Mouse (Mus musculus) stomach, embryonic 14.5 days (tissue): ENCODE results near the gene Sorcs2. TPM values are rescaled to one million over a fixed set of nuclear protein-coding genes. Genes with fewer than 3 reads are reported as not detected.
"Not testable (repeated sequence)": the region's sequence is repeated elsewhere in the genome, so short reads cannot be mapped to it uniquely, and the experiment has no call there.

ENCODE experiments used
- ATAC-seq: fragments of 200-750 bp; cut with Nextera tagmentation; 2 replicates; pipeline ENCODE4 v1.8.0; 2017; ENCODE audit warnings: low read depth, moderate TSS enrichment; ENCODE audit not compliant: insufficient number of reproducible peaks, insufficient read depth, low FRiP score
- H3K27ac ChIP-seq: fragments of 300-500 bp; sonication (generic); 2 replicates; pipeline ENCODE4 v1.5.1; 2014; ENCODE audit warnings: mild to moderate bottlenecking, low read length, moderate library complexity, mixed read lengths
- H3K27me3 ChIP-seq: fragments of 300-500 bp; sonication (generic); 2 replicates; pipeline ENCODE4 v1.6.1; 2014; ENCODE audit warnings: low read length, control low read depth, mixed read lengths; ENCODE audit not compliant: control insufficient read depth, insufficient read depth
- H3K36me3 ChIP-seq: fragments of 300-500 bp; sonication (generic); 2 replicates; pipeline ENCODE4 v1.6.1; 2014; ENCODE audit warnings: mild to moderate bottlenecking, control low read depth, low read length, moderate library complexity, mixed read lengths; ENCODE audit not compliant: control insufficient read depth, insufficient read depth
- H3K4me1 ChIP-seq: fragments of 300-500 bp; sonication (generic); 2 replicates; pipeline ENCODE4 v1.6.1; 2014; ENCODE audit warnings: low read length, control low read depth, mixed read lengths; ENCODE audit not compliant: control insufficient read depth, insufficient read depth
- H3K4me2 ChIP-seq: fragments of 300-500 bp; sonication (generic); replicated peaks from 2 replicates; pipeline ENCODE4 v1.6.1; 2014; ENCODE audit warnings: low read depth, low read length, control low read depth
- H3K4me3 ChIP-seq: fragments of 300-500 bp; sonication (generic); 2 replicates; pipeline ENCODE4 v1.5.1; 2014; ENCODE audit warnings: low read depth, low read length, control low read depth
- H3K9ac ChIP-seq: fragments of 300-500 bp; sonication (generic); replicated peaks from 2 replicates; pipeline ENCODE4 v1.6.1; 2014; ENCODE audit warnings: low read depth, mild to moderate bottlenecking, control low read depth, low read length, moderate library complexity, mixed read lengths
- H3K9me3 ChIP-seq: fragments of 300-500 bp; sonication (generic); 2 replicates; pipeline ENCODE4 v1.6.1; 2016; ENCODE audit warnings: low read depth, low read length, control low read depth; ENCODE audit not compliant: control insufficient read depth
- whole genome bisulfite sequencing: fragments of 180-500 bp; shearing (Covaris S2); extraction: QIAGEN DNeasy Blood & Tissue Kit; methylation state at CpG from one replicate; pipeline ENCODE4 v1.1.7; 2014; 5-methylcytosine and 5-hydroxymethylcytosine counted together
- polyA plus RNA-seq: library from polyadenylated mRNA; unstranded; fragments of >200 nt; fragmentation: Nextera tagmentation; extraction: Ambion mirVana; gene quantifications from 2 replicates; pipeline ENCODE4 v1.2.1, GENCODE M21; 2014

Sorcs2 gene
- polyA plus RNA-seq, 1 experiment from 2014 or later: 14.5 TPM

GRCm38 (mm10) chr5:36259691-36260124, 138.2 kb downstream of the Sorcs2 start:
- WGBS: 39% methylated on average over 6 of the region's 6 CpGs
- ATAC-seq: no peak
- H3K9ac ChIP-seq: no peak overlapping the region
- H3K9me3 ChIP-seq: no peaks in the 10 kb centered on the region
- peaks cover 18% of the 10 kb centered on the region for H3K4me1 ChIP-seq
- no peak overlapping the region for H3K27ac ChIP-seq
- no peaks in the 10 kb centered on the region for H3K27me3 ChIP-seq
- H3K4me3 ChIP-seq: no peak overlapping the region
- H3K4me2 ChIP-seq: no peak overlapping the region
- H3K36me3 ChIP-seq: no peaks in the 10 kb centered on the region

- Histone ChIP-seq H3K4me3 (no peak overlapping the region), H3K9ac (no peak overlapping the region), H3K9me3 (no peaks in the 10 kb centered on the region), H3K4me2 (no peak overlapping the region), H3K4me1 (peaks cover 29% of the 10 kb centered on the region), H3K27me3 (no peaks in the 10 kb centered on the region), H3K36me3 (no peaks in the 10 kb centered on the region), H3K27ac (no peak overlapping the region)
- WGBS: 84% methylated on average over 12 of the region's 12 CpGs
- no peak for ATAC-seq
Measured at GRCm38 (mm10) chr5:36258387-36259181, 139.4 kb downstream of the Sorcs2 start.

GRCm38 (mm10) chr5:36257008-36257407, 140.9 kb downstream of the Sorcs2 start:
- no peaks in the 10 kb centered on the region for H3K9me3 ChIP-seq
- WGBS: 92% methylated on average over 5 of the region's 5 CpGs

GRCm38 (mm10) chr5:36254642-36255516, 143.1 kb downstream of the Sorcs2 start:
- H3K9me3 ChIP-seq: no peaks in the 10 kb centered on the region
- no peaks in the 10 kb centered on the region for H3K36me3 ChIP-seq
- H3K27me3 ChIP-seq: no peaks in the 10 kb centered on the region
- no peak overlapping the region for H3K4me2 ChIP-seq
- peaks cover 33% of the 10 kb centered on the region for H3K4me1 ChIP-seq
- no peak overlapping the region for H3K4me3 ChIP-seq
- no peak; the same call in 1 of the 2 replicates for ATAC-seq
- 58% methylated on average over 18 of the region's 18 CpGs for WGBS
- peak overlapping the region; percentile 80; the same call in 1 of the 2 replicates for H3K27ac ChIP-seq
- H3K9ac ChIP-seq: no peak overlapping the region

More at GRCm38 (mm10) chr5:36257008-36257407, 140.9 kb downstream of the Sorcs2 start:
- no peak overlapping the region for H3K27ac ChIP-seq
- peaks cover 38% of the 10 kb centered on the region for H3K4me1 ChIP-seq
- ATAC-seq: no peak
- no peaks in the 10 kb centered on the region for H3K36me3 ChIP-seq
- no peak overlapping the region for H3K4me3 ChIP-seq
- H3K27me3 ChIP-seq: no peaks in the 10 kb centered on the region
- H3K4me2 ChIP-seq: no peak overlapping the region
- no peak overlapping the region for H3K9ac ChIP-seq

- H3K4me1 ChIP-seq: peaks cover 30% of the 10 kb centered on the region
- 52% methylated on average over 17 of the region's 17 CpGs for WGBS
- H3K9me3 ChIP-seq: no peaks in the 10 kb centered on the region
- no peak for ATAC-seq
- no peak overlapping the region for H3K4me3 ChIP-seq
- H3K4me2 ChIP-seq: no peak overlapping the region
- H3K27ac ChIP-seq: peak overlapping the region; percentile 80
- H3K9ac ChIP-seq: no peak overlapping the region
- H3K36me3 ChIP-seq: no peaks in the 10 kb centered on the region
- H3K27me3 ChIP-seq: no peaks in the 10 kb centered on the region
Measured at GRCm38 (mm10) chr5:36252746-36253504, 145.0 kb downstream of the Sorcs2 start.

- Histone ChIP-seq H3K36me3 (no peaks in the 10 kb centered on the region), H3K27ac (no peak overlapping the region), H3K4me1 (peaks cover 12% of the 10 kb centered on the region; the same call in 1 of the 2 replicates), H3K4me3 (no peak overlapping the region), H3K9ac (no peak overlapping the region), H3K4me2 (no peak overlapping the region), H3K9me3 (no peaks in the 10 kb centered on the region), H3K27me3 (no peaks in the 10 kb centered on the region)
- WGBS: 77% methylated on average over 3 of the region's 3 CpGs
- no peak for ATAC-seq
Measured at GRCm38 (mm10) chr5:36248022-36248421, 149.9 kb downstream of the Sorcs2 start.

- not testable (repeated sequence) for H3K4me1 ChIP-seq, H3K36me3 ChIP-seq, H3K27me3 ChIP-seq, H3K4me3 ChIP-seq, H3K27ac ChIP-seq, H3K4me2 ChIP-seq, ATAC-seq, H3K9me3 ChIP-seq, H3K9ac ChIP-seq
- 98% methylated on average over 7 of the region's 10 CpGs for WGBS
Measured at GRCm38 (mm10) chr5:36237526-36237925, 160.4 kb downstream of the Sorcs2 start.

GRCm38 (mm10) chr5:36230301-36230780, 167.6 kb downstream of the Sorcs2 start:
- Histone ChIP-seq H3K9ac (no peak overlapping the region), H3K4me2 (no peak overlapping the region), H3K4me3 (no peak overlapping the region), H3K27ac (no peak overlapping the region), H3K9me3 (no peaks in the 10 kb centered on the region), H3K27me3 (no peaks in the 10 kb centered on the region), H3K36me3 (no peaks in the 10 kb centered on the region), H3K4me1 (peaks cover 12% of the 10 kb centered on the region; the same call in 1 of the 2 replicates)
- WGBS: 35% methylated on average over 9 of the region's 9 CpGs
- no peak for ATAC-seq
